Mouse (Mus musculus) myocyte (in vitro differentiated cells): ENCODE results near the gene Ankib1. TPM values are rescaled to one million over a fixed set of nuclear protein-coding genes. Genes with fewer than 3 reads are reported as not detected.
"Not testable (repeated sequence)": the region's sequence is repeated elsewhere in the genome, so short reads cannot be mapped to it uniquely, and the experiment has no call there.

ENCODE experiments used
- H3K27me3 ChIP-seq: one replicate; pipeline ENCODE4 v1.6.1; 2011; ENCODE audit not compliant: control insufficient read depth, insufficient read depth, insufficient read length
- H3K36me3 ChIP-seq: one replicate; pipeline ENCODE4 v1.6.1; 2011; ENCODE audit not compliant: control insufficient read depth, insufficient read depth
- H3K4me2 ChIP-seq: one replicate; pipeline ENCODE4 v1.6.1; 2011; ENCODE audit warnings: low read depth, control low read depth
- H3K4me3 ChIP-seq: one replicate; pipeline ENCODE4 v1.5.1; 2011; ENCODE audit warnings: mild to moderate bottlenecking, control low read depth, moderate library complexity
- H3K79me2 ChIP-seq: one replicate; pipeline ENCODE4 v1.6.1; 2011; ENCODE audit not compliant: control insufficient read depth, insufficient read depth
- H3ac ChIP-seq: one replicate; pipeline ENCODE4 v1.6.1; 2011; ENCODE audit not compliant: control insufficient read depth, insufficient read length
- CEBPB ChIP-seq: IDR thresholded peaks from 2 replicates; pipeline ENCODE4 v1.6.1; 2011; ENCODE audit warnings: mild to moderate bottlenecking, moderate library complexity; ENCODE audit not compliant: poor library complexity, insufficient read depth, severe bottlenecking
- E2F4 ChIP-seq: IDR thresholded peaks from one replicate; pipeline ENCODE4 v1.6.1; 2011; ENCODE audit warnings: mild to moderate bottlenecking, control low read depth, moderate library complexity; ENCODE audit not compliant: insufficient read depth
- MAX ChIP-seq: IDR thresholded peaks from one replicate; pipeline ENCODE4 v1.6.1; 2011; ENCODE audit warnings: low read depth, mild to moderate bottlenecking, control low read depth
- MYOD1 ChIP-seq, 3 experiments: IDR thresholded peaks; one replicate each; pipeline ENCODE4 v1.6.1; 2011; ENCODE audit warnings: control low read depth in 2 of 3, low read depth in 2 of 3, mild to moderate bottlenecking in 2 of 3, moderate library complexity in 1 of 3; ENCODE audit not compliant: insufficient read length in 2 of 3, control insufficient read depth in 1 of 3
- MYOG ChIP-seq, 3 experiments: IDR thresholded peaks; one replicate each; pipeline ENCODE4 v1.6.1; 2011; ENCODE audit warnings: control low read depth in 2 of 3, low read depth in 2 of 3, mild to moderate bottlenecking in 2 of 3; ENCODE audit not compliant: insufficient read length in 2 of 3, control insufficient read depth in 1 of 3, insufficient read depth in 1 of 3
- POLR2A ChIP-seq: IDR thresholded peaks from one replicate; pipeline ENCODE4 v1.6.1; 2011; ENCODE audit warnings: low read depth, mild to moderate bottlenecking, control low read depth, moderate library complexity; ENCODE audit not compliant: insufficient read length
- POLR2AphosphoS2 ChIP-seq: IDR thresholded peaks from one replicate; pipeline ENCODE4 v1.6.1; 2011; ENCODE audit warnings: low read depth, control low read depth; ENCODE audit not compliant: insufficient read length
- REST ChIP-seq: IDR thresholded peaks from one replicate; pipeline ENCODE4 v1.6.1; 2011; ENCODE audit warnings: mild to moderate bottlenecking, control low read depth, moderate library complexity; ENCODE audit not compliant: insufficient read depth, insufficient read length
- SRF ChIP-seq: IDR thresholded peaks from one replicate; pipeline ENCODE4 v1.6.1; 2011; ENCODE audit warnings: low read depth; ENCODE audit not compliant: control insufficient read depth, insufficient read length
- TCF12 ChIP-seq: IDR thresholded peaks from one replicate; pipeline ENCODE4 v1.6.1; 2011; ENCODE audit warnings: mild to moderate bottlenecking, control low read depth; ENCODE audit not compliant: poor library complexity, insufficient read depth, severe bottlenecking
- TCF3 ChIP-seq: IDR thresholded peaks from one replicate; pipeline ENCODE4 v1.6.1; 2011; ENCODE audit warnings: low read depth, control low read depth; ENCODE audit not compliant: insufficient read length
- USF1 ChIP-seq: IDR thresholded peaks from one replicate; pipeline ENCODE4 v1.6.1; 2011; ENCODE audit warnings: low read depth, mild to moderate bottlenecking, control low read depth, moderate library complexity
- polyA plus RNA-seq: library from polyadenylated mRNA; unstranded; fragments of >200 nt; fragmentation: generic; extraction: Trizol; gene quantifications from one replicate; pipeline ENCODE4 v1.2.1, GENCODE M21; 2012; ENCODE audit warnings: missing spikeins

Gene Ankib1
- polyA plus RNA-seq, 1 experiment, result 8.5 TPM

- Histone ChIP-seq H3K79me2 (peaks cover 71% of the 10 kb centered on the region), H3K4me2 (peak overlapping the region; percentile 81), H3K27me3 (no peaks in the 10 kb centered on the region), H3K36me3 (peaks cover 2% of the 10 kb centered on the region), H3ac (peak overlapping the region; percentile 67), H3K4me3 (peak overlapping the region; percentile 73)
- TF ChIP-seq USF1 (no peak), MYOD1 (IDR thresholded peaks at IDR 0.05; ENCODE audit: control insufficient read depth in 1 of 3, insufficient read length in 2 of 3, low read depth in 2 of 3) (no peak), TCF12 (no peak), CEBPB (no peak), SRF (no peak), REST (no peak), POLR2AphosphoS2 (no peak), POLR2A (no peak), E2F4 (no peak), MAX (no peak), TCF3 (no peak), MYOG (IDR thresholded peaks at IDR 0.05; ENCODE audit: control insufficient read depth in 1 of 3, insufficient read depth in 1 of 3, insufficient read length in 2 of 3, low read depth in 2 of 3) (no peak)
These were observed 804 bp upstream of the Ankib1 start for GRCm38 (mm10) chr5:3803292-3804165.

GRCm38 (mm10) chr5:3801672-3802432 is 873 bp downstream of the Ankib1 start:
- TF ChIP-seq REST (no peak), POLR2AphosphoS2 (no peak)
- Histone ChIP-seq H3K4me2 (peak overlapping the region; percentile 82), H3K27me3 (no peaks in the 10 kb centered on the region), H3K4me3 (peak overlapping the region; percentile 73), H3ac (peak overlapping the region; percentile 67), H3K36me3 (no peaks in the 10 kb centered on the region), H3K79me2 (peaks cover 67% of the 10 kb centered on the region)

GRCm38 (mm10) chr5:3800881-3801280 is 1.8 kb downstream of the Ankib1 start:
- Histone ChIP-seq H3ac (no peak overlapping the region), H3K79me2 (peaks cover 65% of the 10 kb centered on the region), H3K36me3 (no peaks in the 10 kb centered on the region), H3K27me3 (no peaks in the 10 kb centered on the region), H3K4me2 (peak overlapping the region; percentile 82), H3K4me3 (no peak overlapping the region)
- TF ChIP-seq POLR2AphosphoS2 (no peak), REST (no peak), TCF3 (no peak), SRF (no peak), E2F4 (no peak), TCF12 (no peak), MYOG (IDR thresholded peaks at IDR 0.05; ENCODE audit: control insufficient read depth in 1 of 3, insufficient read depth in 1 of 3, insufficient read length in 2 of 3, low read depth in 2 of 3) (no peak), MYOD1 (IDR thresholded peaks at IDR 0.05; ENCODE audit: control insufficient read depth in 1 of 3, insufficient read length in 2 of 3, low read depth in 2 of 3) (no peak), MAX (no peak), CEBPB (no peak), POLR2A (no peak), USF1 (no peak)

- no peak overlapping the region for H3ac ChIP-seq
- H3K79me2 ChIP-seq, result peaks cover 62% of the 10 kb centered on the region
- TF ChIP-seq MAX (no peak), POLR2AphosphoS2 (no peak), SRF (no peak), E2F4 (no peak), REST (no peak), MYOD1 (IDR thresholded peaks at IDR 0.05; ENCODE audit: control insufficient read depth in 1 of 3, insufficient read length in 2 of 3, low read depth in 2 of 3) (no peak), CEBPB (no peak)
- no peak overlapping the region for H3K4me2 ChIP-seq
- no peaks in the 10 kb centered on the region for H3K27me3 ChIP-seq
- no peak overlapping the region for H3K4me3 ChIP-seq
- H3K36me3 ChIP-seq, result no peaks in the 10 kb centered on the region
These were observed 2.7 kb downstream of the Ankib1 start for GRCm38 (mm10) chr5:3800041-3800440.

- not testable (repeated sequence) for H3K36me3 ChIP-seq, H3K4me3 ChIP-seq, H3K27me3 ChIP-seq, H3ac ChIP-seq, H3K4me2 ChIP-seq
- peaks cover 63% of the 10 kb centered on the region for H3K79me2 ChIP-seq
These were observed 4.1 kb downstream of the Ankib1 start for GRCm38 (mm10) chr5:3798656-3799055.

- H3K4me2 ChIP-seq, H3K36me3 ChIP-seq, H3K27me3 ChIP-seq, H3K4me3 ChIP-seq, H3ac ChIP-seq: not testable (repeated sequence)
- H3K79me2 ChIP-seq, result peaks cover 75% of the 10 kb centered on the region
These were observed 5.6 kb downstream of the Ankib1 start for GRCm38 (mm10) chr5:3797101-3797500.
